ENCODE assay signal across 16 mouse cellular contexts in the genomic region with DNA sequence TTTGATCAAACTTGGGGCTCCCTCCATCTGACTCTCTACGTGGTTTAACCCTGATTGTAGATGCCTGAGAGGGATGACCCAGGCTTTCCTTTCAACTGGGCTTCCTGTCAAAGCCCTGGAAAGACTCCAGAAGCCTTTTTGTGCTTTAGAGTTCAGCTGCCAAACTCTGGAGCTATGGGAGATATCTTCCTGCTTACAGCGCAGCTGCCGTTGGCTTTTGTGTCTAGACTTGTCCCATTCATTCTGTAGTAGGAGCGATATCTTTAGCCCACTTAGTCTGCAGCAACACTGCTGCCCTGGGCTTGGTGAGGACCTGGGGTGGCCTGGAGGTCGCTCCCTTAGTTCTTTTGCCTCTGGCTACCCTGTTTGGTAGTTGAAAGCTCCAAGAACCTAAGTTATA. TPM values are rescaled to one million over a fixed set of nuclear protein-coding genes. Genes with fewer than 3 reads are reported as not detected.
DNase-seq lines count a peak whose midpoint lies in the region; ATAC-seq and TF ChIP-seq lines count a peak whose summit lies in the region.
"Had no signal": no experiment of that assay in that cellular context is flagged by ENCODE, and none has a peak within 500 bp of the region (broad histone marks: within the 10 kb centered on the region; RNA-seq: fewer than 3 reads in every experiment).

No protein-coding gene starts in this region.

- TF ChIP-seq CTCF in brain, embryonic 14.5 days (IDR thresholded peaks at IDR 0.05; ENCODE audit: borderline replicate concordance, extremely low read depth, insufficient read depth, insufficient read length) = no peak

- no peak overlapping the region for H3K9ac ChIP-seq in forebrain, embryonic 14.5 days (ENCODE audit: low read length)
- no peak overlapping the region for H3K9ac ChIP-seq in forebrain, embryonic 12.5 days
- no peak overlapping the region for H3K9ac ChIP-seq in heart, embryonic 16.5 days (ENCODE audit: low read length)
- H3K9ac ChIP-seq: limb, embryonic 15.5 days; liver, postnatal 0 days; midbrain, embryonic 15.5 days had no signal

- H3K4me1 ChIP-seq in forebrain, embryonic 14.5 days (ENCODE audit: control insufficient read depth, insufficient read depth, low read length) = no peaks in the 10 kb centered on the region
- no peaks in the 10 kb centered on the region for H3K4me1 ChIP-seq in forebrain, embryonic 12.5 days
- H3K4me1 ChIP-seq in heart, embryonic 16.5 days (ENCODE audit: control insufficient read depth, insufficient read depth, low read length) = peaks cover 10% of the 10 kb centered on the region
- H3K4me1 ChIP-seq: hindbrain, embryonic 10.5 days; limb, embryonic 15.5 days; midbrain, embryonic 15.5 days had no signal

- TF ChIP-seq POLR2A in brain, embryonic 14.5 days (IDR thresholded peaks at IDR 0.05; ENCODE audit: borderline replicate concordance, extremely low read depth, insufficient read depth, insufficient read length, poor library complexity, severe bottlenecking) = no peak

- WGBS in forebrain, embryonic 14.5 days = 52% methylated on average over 5 of the region's 5 CpGs
- WGBS in forebrain, embryonic 12.5 days = 72% methylated on average over 5 of the region's 5 CpGs
- 9% methylated on average over 5 of the region's 5 CpGs for WGBS in heart, embryonic 16.5 days

- no peak for ATAC-seq in forebrain, embryonic 14.5 days
- ATAC-seq in forebrain, embryonic 12.5 days (ENCODE audit: low FRiP score) = no peak
- ATAC-seq in heart, embryonic 16.5 days (replicated peaks; ENCODE audit: extremely low read depth, insufficient read depth, low FRiP score) = peak; percentile 60; the same call in 1 of the 2 replicates
- ATAC-seq: liver, postnatal 0 days; midbrain, embryonic 15.5 days had no signal

- H3K27ac ChIP-seq in forebrain, embryonic 14.5 days (ENCODE audit: low read depth, low read length) = no peak overlapping the region
- no peak overlapping the region for H3K27ac ChIP-seq in forebrain, embryonic 12.5 days
- 0 out of 2 replicates have a peak overlapping the region, but pooled peaks have one; percentile 55 for H3K27ac ChIP-seq in heart, embryonic 16.5 days (ENCODE audit: low read length)
- H3K27ac ChIP-seq: hindbrain, embryonic 10.5 days; layer of hippocampus, adult 2 months; left cerebral cortex, adult 2 months; limb, embryonic 15.5 days; midbrain, embryonic 15.5 days had no signal

- DNase-seq in forebrain, embryonic 14.5 days (ENCODE audit: low spot score) = peak; percentile 34
- peak; percentile 12 for DNase-seq in kidney, postnatal 10 days
- no peak for DNase-seq in kidney, postnatal 25 days
- DNase-seq in brain, embryonic 14.5 days (ENCODE audit: low read depth) = peak; percentile 54
- DNase-seq in embryo, embryonic 9.5 days (ENCODE audit: extremely low spot score) = no peak
- DNase-seq: cerebellum, adult 9-11 months; gastrocnemius, postnatal 10 days; liver, postnatal 0 days; right cerebral cortex, postnatal 25 days had no signal

- no peak overlapping the region for H3K4me2 ChIP-seq in forebrain, embryonic 14.5 days (ENCODE audit: low read length)
- H3K4me2 ChIP-seq in forebrain, embryonic 12.5 days = no peak overlapping the region
- no peak overlapping the region for H3K4me2 ChIP-seq in heart, embryonic 16.5 days (ENCODE audit: low read depth, low read length)
- H3K4me2 ChIP-seq: limb, embryonic 15.5 days; midbrain, embryonic 15.5 days had no signal

- H3K4me3 ChIP-seq in forebrain, embryonic 14.5 days (ENCODE audit: low read depth, low read length) = no peak overlapping the region
- H3K4me3 ChIP-seq in forebrain, embryonic 12.5 days (replicated peaks) = no peak overlapping the region
- no peak overlapping the region for H3K4me3 ChIP-seq in heart, embryonic 16.5 days (ENCODE audit: low read length)
- H3K4me3 ChIP-seq: hindbrain, embryonic 10.5 days; layer of hippocampus, adult 2 months; left cerebral cortex, adult 2 months; limb, embryonic 15.5 days; midbrain, embryonic 15.5 days had no signal

- H3K9me3 ChIP-seq in forebrain, embryonic 14.5 days (replicated peaks; ENCODE audit: control insufficient read depth, low read length) = no peaks in the 10 kb centered on the region
- no peaks in the 10 kb centered on the region for H3K9me3 ChIP-seq in forebrain, embryonic 12.5 days
- H3K9me3 ChIP-seq in heart, embryonic 16.5 days (replicated peaks; ENCODE audit: control insufficient read depth, low read length) = no peaks in the 10 kb centered on the region
- H3K9me3 ChIP-seq: hindbrain, embryonic 10.5 days; limb, embryonic 15.5 days; midbrain, embryonic 15.5 days had no signal

- no peaks in the 10 kb centered on the region for H3K27me3 ChIP-seq in forebrain, embryonic 14.5 days (replicated peaks; ENCODE audit: control insufficient read depth, insufficient read depth, low read length)
- H3K27me3 ChIP-seq in forebrain, embryonic 12.5 days = no peaks in the 10 kb centered on the region
- H3K27me3 ChIP-seq in heart, embryonic 16.5 days (ENCODE audit: control insufficient read depth, insufficient read depth, low read length) = no peaks in the 10 kb centered on the region
- H3K27me3 ChIP-seq: midbrain, embryonic 15.5 days had no signal

- no peaks in the 10 kb centered on the region for H3K36me3 ChIP-seq in forebrain, embryonic 14.5 days (ENCODE audit: control insufficient read depth, insufficient read depth, low read length)
- H3K36me3 ChIP-seq in forebrain, embryonic 12.5 days (replicated peaks) = no peaks in the 10 kb centered on the region
- no peaks in the 10 kb centered on the region for H3K36me3 ChIP-seq in heart, embryonic 16.5 days (ENCODE audit: control insufficient read depth, insufficient read depth)
- H3K36me3 ChIP-seq: hindbrain, embryonic 10.5 days; limb, embryonic 15.5 days; midbrain, embryonic 15.5 days had no signal

RNA-seq across cellular contexts. Expression of gene Schip1, which starts 56.7 kb away (rescaled TPM):
- polyA plus RNA-seq in forebrain, embryonic 14.5 days (2014; fragmentation: Nextera tagmentation; extraction: Ambion mirVana) = 165 and 199 TPM in 2 replicates
- 88.1 and 99.2 TPM in 2 replicates for polyA plus RNA-seq in forebrain, embryonic 12.5 days (2016; fragmentation: Nextera tagmentation; extraction: Ambion mirVana)
- polyA plus RNA-seq in brain, embryonic 14.5 days (2012; rRNA removed) = 80.3 and 80.7 TPM in 2 replicates
- polyA plus RNA-seq in heart, embryonic 16.5 days (2015; fragmentation: Nextera tagmentation; extraction: Ambion mirVana) = 52.4 and 60.3 TPM in 2 replicates

Comparison
In these comparisons a context has a peak if more than half of its experiments do, and no peak if none do; other contexts are left out.
1. DNase-seq: peak in forebrain, embryonic 14.5 days (single experiment), kidney, postnatal 10 days (single experiment) and brain, embryonic 14.5 days (single experiment); none in kidney, postnatal 25 days (0 of 2) and embryo, embryonic 9.5 days (single experiment).